Mouse (Mus musculus): Measurements from ENCODE around the gene 1190007I07Rik. TPM values are rescaled to one million over a fixed set of nuclear protein-coding genes. Genes with fewer than 3 reads are reported as not detected.
A peak's percentile ranks its signal among the peaks of the same experiment; 100 is the strongest.

1190007I07Rik gene
- polyA plus RNA-seq (2017; shearing (Covaris generic)), result 10 to 100 TPM; 17.8 to 25.4 (median 23.0) TPM

DNA sequence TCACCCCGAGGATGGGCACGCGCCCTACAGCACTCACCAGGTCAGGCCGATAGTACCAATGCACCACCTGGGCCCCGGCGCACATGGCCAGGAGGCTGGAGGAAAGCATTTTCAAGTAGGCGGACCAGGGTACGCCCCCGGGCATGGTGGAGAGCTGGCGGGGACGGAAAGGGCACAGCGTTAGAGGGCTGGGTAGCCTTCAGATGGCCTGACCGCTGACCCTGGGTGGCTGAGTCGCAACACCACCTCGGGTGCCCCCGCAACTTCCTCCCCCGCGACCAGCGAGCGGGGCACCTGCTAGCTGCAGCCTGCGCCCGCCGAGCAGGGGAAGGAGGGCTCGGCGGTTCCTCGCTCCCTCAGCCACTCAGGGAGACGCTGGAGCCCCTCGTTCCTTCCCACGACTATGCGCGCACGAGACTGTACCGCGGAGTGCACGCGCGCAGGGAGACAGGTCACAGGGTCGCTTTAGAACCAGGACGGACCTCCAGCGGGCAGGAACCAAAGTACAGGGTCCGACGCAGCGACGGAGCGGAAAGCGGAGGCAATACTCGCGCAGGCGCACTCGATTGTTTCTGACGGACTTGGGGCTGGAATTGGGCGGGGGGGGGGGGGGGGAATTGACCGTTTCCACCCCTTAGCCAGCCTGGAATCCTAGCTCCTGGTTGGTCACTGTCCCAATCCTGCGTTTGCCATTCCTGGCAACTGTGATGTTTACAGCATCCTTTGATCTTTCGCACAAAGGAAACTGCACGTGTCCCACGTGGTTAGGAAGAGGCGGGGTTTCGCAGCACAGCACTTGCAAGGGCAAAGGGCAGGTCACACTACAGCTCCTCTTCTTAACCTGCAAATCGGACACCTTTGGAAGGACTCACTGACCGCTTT, at the start of gene 1190007I07Rik:
TSS of gene 1190007I07Rik (minus strand) at position 558 of the 882 bp plus-strand sequence.
- ATAC-seq, result peak; percentile 79

DNA sequence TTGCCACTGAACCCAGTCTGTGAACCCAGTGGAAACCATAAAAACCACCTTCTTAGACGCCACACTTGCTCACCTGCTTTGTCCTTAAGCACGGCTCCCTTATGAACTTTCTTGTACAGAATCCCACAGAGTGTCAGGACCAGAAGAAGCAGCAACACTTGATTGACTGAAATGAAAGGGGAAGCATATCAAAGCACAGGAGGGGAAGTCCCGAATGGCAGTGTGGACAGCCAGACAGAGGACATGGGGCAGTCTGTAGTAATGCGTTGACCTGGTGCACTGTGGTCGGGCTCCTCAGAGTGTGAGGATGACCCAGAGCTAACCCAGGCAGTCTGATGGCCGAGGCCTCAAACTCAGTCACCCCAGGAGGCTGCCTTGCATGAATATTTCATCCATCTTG, 47.2 kb upstream of the 1190007I07Rik start:
- ATAC-seq, result no peak

DNA sequence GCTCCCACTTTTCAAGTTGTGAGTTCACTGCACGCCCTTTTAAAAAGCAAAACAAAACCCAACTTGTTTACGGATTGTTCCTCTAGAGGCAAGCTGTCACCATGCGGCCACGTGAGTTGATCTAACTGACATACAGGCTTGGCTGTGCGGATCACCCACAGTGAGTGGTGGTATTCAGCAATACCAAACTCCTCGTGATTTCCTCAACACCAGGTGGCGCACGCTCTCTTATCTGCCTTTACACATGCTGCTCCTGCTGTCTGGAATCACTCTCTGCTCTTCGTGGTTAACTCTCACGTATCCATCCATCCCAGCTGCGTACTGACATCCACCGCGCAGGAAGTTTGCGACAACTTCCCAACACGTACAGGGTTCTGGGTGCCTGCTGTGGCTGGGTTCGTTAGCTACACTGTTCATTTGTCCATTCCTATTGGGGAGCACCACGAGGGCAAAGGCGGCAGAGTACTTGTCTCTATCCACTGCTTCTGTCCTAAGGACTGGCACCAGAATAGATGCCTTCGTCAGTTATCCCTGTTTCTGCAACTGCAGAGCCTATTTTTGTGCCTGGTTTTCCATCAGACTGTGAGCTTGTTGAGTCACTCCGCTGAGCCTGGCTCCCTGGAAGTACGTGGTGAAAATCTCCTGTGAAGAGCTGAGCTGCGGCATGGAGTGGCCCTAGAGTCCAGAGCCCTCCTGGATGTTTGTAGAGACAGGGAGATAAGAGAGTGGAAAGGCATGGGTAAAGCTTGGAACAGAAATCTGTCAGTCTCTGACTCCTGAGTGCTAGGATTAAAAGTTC, 43.6 kb upstream of the 1190007I07Rik start:
- ATAC-seq, result peak; percentile 80

DNA sequence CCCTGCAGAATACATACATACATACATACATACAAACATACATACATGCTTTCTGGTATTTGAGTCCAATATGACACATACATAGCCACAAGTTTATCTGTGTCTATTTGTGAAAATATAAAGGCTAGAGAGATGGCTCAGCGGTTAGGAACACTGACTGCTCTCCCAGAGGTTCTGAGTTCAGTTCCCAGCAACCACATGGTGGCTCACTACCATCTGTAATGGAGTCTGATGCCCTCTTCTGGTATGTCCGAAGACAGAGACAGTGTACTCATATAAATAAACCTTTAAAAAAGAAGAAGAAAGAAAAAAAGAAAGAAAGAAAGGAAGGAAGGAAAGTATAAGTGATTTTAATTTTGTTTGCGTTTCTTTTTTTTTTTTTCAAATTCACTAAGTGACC, 42.9 kb upstream of the 1190007I07Rik start:
- ATAC-seq, result no peak

DNA sequence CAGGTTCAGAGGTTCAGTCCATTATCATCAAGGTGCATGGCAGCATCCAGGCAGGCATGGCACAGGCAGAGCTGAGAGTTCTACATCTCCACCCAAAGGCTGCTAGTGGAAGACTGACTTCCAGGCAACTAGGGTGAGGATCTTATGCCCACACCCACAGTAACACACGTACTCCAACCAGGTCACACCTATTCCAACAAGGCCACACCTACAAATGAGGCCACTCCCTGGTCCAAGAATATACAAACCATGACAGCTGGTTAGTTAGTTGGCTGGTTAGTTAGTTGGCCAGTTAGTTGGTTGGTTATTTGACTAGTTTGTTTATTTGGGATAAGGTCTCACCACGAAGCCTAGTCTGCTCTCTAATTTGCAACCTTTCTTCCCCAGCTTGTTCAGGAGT, 40.3 kb upstream of the 1190007I07Rik start:
- ATAC-seq, result no peak

DNA sequence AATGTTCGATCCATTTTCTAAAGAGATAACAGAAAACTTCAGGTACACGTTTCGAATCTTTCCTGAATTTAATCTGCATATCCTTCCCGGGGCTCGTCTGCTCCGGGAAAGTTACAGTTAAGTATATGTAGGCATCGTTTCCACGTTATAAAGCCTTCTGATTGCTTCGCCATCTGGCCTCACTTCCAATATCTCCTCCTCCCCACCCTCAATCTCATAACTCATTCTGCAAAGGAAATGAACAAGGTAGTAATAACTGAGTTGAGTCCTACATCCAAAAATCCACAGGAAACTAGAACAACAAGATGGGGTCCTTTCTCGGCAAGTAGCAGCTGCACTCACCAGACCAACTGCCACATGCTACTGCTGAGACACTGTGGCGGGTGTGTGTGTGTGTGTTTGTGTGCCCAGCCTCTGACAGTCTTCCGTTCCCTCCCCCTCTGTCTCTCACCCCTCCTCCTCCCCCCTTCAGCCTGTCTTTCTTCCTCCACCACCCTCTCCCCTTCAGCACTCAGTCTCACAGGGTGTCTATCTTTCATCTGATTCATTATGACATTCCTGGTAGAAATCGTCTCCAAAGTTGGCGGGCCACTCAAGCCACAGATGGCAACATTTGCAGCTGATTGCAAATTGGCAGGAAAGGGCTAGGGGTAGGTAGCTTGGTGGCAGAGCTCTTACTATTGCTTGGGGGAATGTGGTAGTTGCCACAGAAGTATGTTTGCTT, 39.4 kb upstream of the 1190007I07Rik start:
- peak; percentile 56 for ATAC-seq

DNA sequence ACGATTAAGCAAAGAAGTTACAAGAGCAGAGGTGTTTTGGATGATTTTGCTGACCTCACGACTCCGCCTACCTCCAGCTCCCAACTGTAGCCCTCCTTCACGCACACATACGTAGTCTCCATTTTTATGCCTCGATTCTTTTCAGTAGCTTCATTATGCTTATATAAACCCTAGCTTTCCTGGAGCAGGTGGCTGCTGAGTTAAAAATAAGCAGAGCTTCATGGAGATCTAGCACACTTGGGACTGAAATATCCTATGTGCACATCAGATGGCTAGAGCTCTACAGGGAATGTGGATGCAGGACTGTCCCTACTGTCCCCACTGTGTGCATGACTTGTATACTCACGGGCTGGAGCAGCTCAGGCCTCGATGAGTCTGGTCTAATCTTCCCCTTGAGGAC, 38.8 kb upstream of the 1190007I07Rik start:
- ATAC-seq, result no peak

DNA sequence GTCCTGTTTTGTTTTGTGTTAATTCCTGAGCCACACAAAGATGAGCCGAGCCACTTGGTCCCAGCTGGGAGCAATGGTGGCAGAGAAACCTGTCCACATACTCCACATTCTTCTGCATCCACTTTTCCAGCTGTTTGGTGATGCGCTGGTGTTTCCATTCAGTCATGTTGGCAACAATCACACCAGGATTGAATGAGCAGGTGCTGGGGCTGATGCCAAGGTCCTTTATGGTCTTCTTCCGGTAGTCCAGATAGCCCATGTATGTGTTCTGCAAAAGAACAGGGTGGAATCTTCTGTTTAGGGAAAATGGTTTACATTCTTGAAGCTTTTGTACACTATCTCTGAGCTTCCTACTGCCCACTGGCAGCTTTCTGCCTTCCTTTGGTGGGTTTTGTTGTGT, 31.6 kb upstream of the 1190007I07Rik start:
- no peak for ATAC-seq

DNA sequence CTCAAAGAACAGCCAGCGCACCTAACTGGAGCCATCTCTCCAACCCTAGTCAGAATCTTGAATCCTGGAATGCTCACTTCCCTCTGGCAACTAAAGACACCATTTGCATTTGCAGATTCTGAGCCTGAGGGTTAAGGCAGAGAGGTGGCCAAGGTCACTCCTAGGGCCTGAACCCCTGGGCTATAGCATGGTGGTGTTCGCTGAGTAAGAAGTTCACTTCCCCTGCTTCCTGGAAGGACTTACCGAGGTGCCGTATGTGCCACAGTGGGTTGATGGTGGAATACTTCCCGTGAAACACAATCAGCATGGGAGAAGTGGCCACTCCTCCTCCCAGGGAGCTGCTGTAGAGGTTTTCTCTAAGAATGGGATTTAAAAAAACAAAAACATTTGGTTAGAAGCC, 29.6 kb upstream of the 1190007I07Rik start:
- no peak for ATAC-seq

DNA sequence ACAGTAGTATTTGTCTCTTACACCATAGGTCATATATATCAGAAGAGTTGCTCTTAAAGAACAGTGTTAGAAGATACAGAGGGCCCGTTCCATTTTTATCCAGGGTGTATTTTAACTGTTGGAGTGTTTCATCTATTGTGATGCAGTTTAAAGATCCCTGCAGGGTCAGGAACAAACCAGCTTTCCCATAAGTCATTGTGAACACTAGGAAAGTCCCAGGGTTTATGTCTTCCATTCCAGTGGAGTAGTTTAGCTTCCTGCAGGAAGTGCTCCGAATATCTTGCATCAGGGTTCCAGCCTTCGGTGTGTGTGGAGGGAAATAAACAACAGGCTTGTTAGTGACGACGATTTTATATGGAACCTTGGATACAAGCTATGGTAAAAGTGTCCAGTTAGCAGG, 28.2 kb upstream of the 1190007I07Rik start:
- no peak for ATAC-seq

DNA sequence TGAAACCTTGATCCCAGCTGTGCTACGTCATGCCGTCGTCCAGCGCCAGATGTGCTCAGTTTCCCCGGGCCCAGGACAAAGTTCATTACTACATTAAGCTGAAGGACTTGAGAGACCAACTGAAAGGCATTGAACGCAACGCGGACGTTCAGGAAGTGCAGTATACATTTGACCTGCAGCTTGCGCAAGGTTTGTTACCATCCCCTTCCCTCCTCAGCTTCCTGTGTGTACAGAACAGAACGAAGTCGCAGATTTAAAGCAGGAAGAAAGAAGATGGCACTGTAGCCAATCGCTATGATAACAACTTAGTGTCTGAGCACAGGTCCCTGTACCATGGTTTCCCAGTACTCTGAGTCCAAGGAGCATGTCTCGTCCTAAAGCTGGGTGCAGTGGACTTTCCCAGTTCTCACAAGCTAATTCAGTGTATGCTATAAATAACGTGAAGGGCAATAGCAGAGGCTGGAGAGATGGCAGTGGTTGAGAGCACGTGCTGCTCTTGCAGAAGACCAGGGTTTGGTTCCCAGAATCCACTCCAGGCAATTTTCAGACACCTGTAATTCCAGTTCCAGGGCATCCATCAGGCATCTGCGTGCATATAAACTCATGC, 24.3 kb upstream of the 1190007I07Rik start:
- ATAC-seq, result no peak

DNA sequence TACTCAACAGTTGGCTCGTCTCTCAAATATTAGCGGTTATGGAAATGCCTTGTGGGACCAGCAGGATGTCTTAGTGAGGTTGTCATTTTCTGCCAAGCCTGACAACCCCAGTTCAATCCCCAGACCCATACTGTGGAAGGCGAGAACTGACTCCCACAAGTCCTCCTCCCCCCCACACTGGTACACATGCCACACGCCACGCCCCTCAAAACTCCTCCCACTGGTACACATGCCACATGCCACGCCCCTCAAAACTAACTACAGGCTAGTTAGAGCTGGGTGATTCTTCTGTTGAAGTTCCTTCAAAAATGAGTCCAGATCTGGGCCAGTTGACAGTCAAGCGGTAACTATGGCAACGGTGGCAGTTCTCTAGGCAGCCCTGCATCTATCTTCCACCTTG, 23.1 kb upstream of the 1190007I07Rik start:
- no peak for ATAC-seq

DNA sequence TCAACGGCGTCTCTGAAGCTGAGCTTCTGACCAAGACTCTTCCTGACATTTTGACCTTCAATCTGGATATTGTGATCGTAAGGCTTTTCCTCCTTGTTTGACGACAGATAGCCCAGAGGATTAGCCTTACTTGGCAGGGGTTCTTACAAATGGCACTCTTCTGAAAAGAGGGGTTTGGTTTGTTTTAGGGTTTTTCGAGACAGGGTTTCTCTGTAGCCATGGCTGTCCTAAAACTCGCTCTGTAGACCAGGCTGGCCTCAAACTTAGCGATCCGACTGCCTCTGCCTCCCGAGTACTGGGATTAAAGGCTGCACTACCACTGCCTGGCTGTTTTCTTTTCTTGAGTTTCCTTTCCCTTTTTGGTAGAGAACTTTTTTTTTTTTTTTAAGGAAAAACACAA, 18.5 kb upstream of the 1190007I07Rik start:
- ATAC-seq, result no peak

DNA sequence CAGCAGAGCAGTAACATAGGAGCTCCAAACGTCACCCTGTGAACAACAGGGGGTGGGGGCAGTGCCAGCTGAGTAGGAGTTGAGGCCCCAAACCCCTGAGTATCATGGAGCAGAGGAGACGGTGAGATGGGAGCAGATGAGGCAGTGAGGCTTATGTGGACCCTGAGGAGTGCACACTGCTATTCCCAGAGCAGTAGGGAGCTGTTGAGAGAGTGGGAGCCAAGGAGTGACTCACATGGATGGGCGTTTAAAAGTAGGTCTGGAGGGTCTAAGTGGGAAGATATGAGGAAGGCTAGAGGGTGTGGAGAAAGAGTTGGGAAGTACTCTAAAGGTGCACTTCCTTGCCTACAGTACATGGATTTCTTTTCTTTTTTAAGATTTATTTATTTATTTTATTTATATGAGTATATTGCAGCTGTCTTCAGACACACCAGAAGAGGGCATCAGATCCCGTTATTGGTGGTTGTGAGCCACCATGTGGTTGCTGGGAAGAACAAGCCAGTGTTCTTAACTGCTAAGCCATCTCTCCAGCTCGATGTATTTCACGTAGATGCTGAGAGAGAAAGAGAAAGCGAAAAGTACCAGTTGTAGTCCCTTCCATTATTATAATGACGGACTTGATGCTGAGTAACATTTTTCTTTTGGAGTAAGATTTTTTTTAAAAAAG, 16.1 kb upstream of the 1190007I07Rik start:
- ATAC-seq, result no peak

DNA sequence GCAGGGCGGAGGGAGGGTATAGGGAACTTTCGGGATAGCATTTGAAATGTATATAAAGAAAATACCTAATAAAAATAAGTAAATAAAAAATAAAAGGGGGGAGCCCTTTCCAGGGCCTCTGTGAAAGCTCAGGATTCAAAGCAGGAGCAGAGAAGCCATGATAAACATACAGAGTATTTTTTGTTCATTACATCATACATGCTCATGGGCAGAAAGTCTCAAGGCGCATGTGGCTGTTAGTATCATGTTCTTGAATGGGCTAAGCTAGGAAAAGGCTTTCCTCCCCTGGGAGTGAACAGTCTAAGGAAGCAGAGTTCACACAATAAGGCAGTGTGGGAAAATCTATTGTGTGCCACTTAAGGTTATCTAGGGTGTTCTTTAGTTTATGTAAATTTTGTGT, 13.3 kb upstream of the 1190007I07Rik start:
- no peak for ATAC-seq

DNA sequence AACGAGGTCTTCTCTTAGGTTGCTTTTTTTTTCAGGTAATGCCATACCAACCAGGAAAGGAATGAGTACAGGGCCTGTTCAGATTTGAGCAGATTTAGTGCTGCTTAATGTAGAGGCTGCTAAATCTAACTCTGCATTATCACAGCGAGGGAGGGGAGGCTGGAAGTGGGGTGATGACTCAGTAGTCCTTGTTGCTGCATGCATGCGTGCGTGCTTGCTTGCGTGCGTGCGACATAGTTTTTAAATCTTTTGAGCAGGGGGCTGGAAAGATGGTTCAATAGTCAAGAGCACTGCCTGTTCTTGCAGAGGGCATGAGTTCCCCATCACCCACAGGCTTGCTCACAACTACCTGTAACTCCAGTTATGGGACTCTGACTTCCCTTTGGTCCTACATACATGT, 11.3 kb upstream of the 1190007I07Rik start:
- no peak for ATAC-seq

DNA sequence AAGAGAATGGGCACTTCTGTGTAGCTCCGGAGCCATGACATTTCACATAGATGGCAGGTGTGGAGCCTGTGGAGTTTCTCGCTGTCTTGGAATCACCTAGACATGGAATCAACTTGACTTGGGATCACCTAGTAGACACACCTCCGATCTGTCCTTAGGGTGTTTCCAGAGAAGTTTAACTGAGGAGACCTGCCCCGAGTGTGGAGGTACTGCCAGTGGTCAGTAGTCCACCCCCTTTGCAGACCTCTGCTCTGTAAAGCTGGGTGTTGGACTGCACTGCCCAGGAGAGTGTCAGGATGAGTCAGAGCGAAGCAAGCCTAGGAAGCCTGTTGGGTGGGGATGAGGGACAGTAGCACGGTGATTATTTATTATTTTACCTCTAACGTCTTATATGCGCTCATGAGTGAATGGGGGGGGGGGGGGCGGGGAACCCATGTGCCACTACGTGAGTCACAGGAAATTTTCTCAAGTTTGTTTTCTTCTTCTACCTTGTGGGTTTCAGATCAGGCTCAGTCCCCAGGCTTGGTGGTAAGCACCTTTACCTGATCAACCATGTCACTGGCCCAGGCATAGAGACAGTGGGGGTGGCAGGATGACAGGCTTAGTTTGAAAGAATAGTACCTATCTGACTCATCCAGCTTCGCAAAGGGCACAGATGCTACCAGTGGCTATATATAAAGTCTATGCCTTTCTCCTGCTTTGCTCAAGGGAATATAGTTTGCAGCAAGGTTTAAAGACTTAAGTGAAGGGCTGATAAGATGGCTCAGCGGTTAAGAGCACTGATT, 9.7 kb upstream of the 1190007I07Rik start:
- peak; percentile 39 for ATAC-seq

DNA sequence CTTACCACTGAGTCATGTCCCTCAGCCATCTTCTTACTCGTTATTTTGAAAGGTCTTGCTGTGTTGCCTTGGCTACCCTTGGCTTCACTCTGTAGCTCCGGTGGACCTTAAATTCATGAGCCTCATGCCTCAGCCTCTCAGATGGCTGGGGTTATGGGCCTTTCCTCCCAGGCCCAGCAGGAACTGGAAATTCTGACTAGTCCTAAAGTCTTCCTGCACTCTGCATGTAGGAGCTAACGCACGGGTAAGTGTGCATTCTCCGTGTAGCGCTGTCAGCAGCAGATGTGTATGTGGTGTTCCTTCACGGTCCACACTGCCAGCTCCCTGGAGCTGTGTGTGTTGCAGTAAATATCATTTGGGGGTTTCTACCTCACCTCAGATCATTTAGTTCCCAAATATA, 8.1 kb upstream of the 1190007I07Rik start:
- no peak for ATAC-seq

DNA sequence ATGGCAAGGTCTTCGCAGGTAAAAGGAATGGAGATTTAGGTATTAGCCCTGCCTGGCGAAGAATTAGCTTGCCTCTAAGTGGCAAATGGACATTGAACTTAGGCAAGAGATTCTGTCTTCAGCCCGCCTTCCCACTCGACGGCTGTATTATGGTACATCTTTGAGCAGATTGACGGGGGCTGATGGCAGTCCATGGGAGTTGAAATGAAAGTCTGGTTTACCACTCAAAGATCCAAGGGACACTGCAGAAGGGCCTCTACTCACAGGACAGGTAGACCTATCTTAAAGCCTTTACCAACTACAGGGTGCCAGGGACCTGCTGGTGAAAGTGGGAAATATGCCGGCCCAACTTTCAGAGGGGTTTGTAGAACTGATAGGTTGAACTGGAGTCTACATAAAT, 7.5 kb upstream of the 1190007I07Rik start:
- no peak for ATAC-seq

DNA sequence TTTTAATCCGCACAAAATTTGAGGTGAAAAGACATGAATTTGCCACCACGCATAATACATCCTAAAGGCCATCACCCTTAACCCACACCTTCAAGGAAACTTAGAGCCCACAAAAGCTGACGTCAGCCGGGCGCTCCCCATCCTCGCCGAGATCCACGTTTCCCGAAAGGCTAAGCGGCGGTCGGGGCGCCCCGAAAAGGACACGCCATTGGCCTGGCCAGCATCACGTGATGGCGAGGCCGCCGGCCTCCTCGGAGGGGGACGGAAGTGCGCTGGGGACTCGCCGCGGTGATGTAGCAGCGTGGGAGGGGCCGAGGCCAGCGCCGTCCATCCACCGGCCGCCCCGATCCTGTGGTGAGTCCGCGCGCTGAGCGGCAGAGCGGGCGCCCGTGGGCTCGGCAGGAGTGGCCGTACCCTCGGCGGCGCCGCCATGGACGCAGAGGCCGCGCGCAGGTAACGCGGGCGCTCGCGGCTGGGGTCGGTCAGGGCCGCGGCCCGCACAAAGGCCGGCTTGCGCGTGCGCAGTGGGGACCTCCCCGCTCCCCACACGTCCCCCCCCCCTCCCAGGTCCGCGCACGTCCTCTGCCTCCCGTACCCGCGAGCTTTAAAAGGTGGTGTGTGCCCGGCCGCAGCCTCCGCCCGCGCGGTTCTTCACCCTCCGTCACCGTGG, 6.7 kb upstream of the 1190007I07Rik start, which contains the start of gene Tdg:
TSS of gene Tdg (plus strand) at position 243 of the 670 bp plus-strand sequence.
- peak; percentile 89 for ATAC-seq
